Mouse (Mus musculus) lung, postnatal 0 days (tissue): ENCODE measurements around the gene Nsa2.

Experiments
- CTCF ChIP-seq: IDR thresholded peaks from 2 replicates; pipeline ENCODE4 v1.5.1; 2016; ENCODE audit warnings: antibody characterized with exemption, mild to moderate bottlenecking
- EP300 ChIP-seq: IDR thresholded peaks from 2 replicates; pipeline ENCODE4 v1.6.1; 2016; ENCODE audit warnings: antibody characterized with exemption, mild to moderate bottlenecking, control low read depth

DNA sequence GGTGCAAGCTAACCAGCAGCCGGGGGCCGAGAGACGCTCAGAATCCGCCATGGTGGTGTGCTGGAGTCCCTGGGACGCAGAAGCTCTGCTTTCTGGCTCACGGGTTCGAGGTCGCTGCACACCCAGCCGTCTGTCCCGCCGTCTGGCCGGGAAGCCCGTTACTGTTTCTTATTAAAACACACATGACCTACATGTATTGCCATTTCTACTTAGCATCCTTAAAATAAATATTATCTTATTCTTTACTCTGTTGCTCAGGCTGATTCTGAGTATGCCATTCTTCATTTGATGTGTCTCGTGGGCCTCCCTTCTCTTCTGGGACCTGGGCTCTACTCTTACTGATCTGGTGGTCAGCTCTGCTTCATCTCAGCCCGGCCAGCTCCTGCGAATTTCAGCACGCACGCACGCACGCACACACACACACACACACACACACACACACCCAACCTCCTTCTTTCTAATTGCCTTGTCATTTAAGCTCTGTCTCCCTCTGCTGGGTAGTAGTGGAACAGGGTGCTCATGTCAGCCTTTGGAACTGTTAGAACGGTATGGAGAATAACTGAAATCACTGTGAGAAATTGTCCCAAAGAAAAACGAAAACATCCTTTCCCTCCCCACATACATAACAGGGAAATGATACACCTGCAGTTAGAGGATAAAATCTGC is 38.4 kb downstream of the Nsa2 start, which contains the start of gene Gm6169:
- TF ChIP-seq EP300 (no peak), CTCF (peak; percentile 85)
